Comparison of ENCODE assay signal across 10 mouse cellular contexts in the genomic region with DNA sequence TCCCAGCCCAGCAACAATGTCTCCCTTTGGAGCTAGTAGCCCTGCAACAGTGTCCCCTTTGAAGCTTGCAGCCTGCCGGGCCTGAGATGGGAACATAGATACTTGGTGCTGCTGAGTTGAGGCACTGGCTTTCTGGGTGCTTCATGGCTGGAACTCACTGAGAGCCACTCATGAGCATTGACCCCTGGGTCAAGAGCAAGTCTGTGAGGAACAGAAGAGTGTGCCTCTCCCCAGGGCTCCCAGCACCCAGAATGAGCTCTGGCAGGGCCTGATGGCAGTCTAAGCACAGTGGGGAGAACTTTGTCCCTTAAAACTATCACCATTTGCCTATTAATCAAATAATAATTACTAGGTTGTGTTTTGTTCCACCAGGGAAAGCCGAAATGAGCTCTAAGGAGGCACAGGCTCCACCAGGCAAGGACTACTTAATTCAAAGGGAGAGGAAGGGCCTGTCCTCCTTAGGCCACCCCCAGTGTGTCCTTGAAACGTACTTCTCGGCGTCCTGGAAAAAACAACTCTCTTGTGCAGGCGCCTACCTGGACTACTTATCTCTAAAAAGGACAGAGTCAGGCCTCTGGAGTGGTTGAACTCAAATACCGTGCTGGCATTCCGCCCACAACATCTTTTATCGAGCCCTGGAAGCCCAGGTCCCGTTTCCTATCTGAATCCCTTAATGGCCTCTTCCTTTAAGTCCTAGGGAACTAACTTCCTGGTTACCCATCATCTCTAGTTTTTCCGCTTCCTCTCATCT. TPM values are rescaled to one million over a fixed set of nuclear protein-coding genes. Genes with fewer than 3 reads are reported as not detected.
DNase-seq lines count a peak whose midpoint lies in the region; ATAC-seq and TF ChIP-seq lines count a peak whose summit lies in the region.
"Had no signal": no experiment of that assay in that cellular context is flagged by ENCODE, and none has a peak within 500 bp of the region (broad histone marks: within the 10 kb centered on the region; RNA-seq: fewer than 3 reads in every experiment).

No protein-coding gene starts in this region.

- no peak overlapping the region for H3K9ac ChIP-seq in liver, adult 2 months (ENCODE audit: low read depth, low read length)
- H3K9ac ChIP-seq in liver, embryonic 12.5 days, result no peak overlapping the region
- H3K9ac ChIP-seq in stomach, embryonic 16.5 days (ENCODE audit: low read length), result no peak overlapping the region

- no peaks in the 10 kb centered on the region for H3K27me3 ChIP-seq in liver, adult 2 months (ENCODE audit: control insufficient read depth, insufficient read depth, low read length)
- H3K27me3 ChIP-seq in liver, embryonic 12.5 days (replicated peaks), result no peaks in the 10 kb centered on the region
- no peaks in the 10 kb centered on the region for H3K27me3 ChIP-seq in stomach, embryonic 16.5 days (ENCODE audit: control insufficient read depth, insufficient read depth, low read length)

- no peak overlapping the region for H3K4me2 ChIP-seq in liver, embryonic 12.5 days
- no peak overlapping the region for H3K4me2 ChIP-seq in stomach, embryonic 16.5 days (ENCODE audit: low read depth, low read length)

- no peaks in the 10 kb centered on the region for H3K36me3 ChIP-seq in liver, adult 2 months (ENCODE audit: control insufficient read depth, insufficient read depth, low read length)
- no peaks in the 10 kb centered on the region for H3K36me3 ChIP-seq in liver, embryonic 12.5 days
- no peaks in the 10 kb centered on the region for H3K36me3 ChIP-seq in stomach, embryonic 16.5 days (ENCODE audit: control insufficient read depth, insufficient read depth, low read length)

- ATAC-seq in liver, embryonic 12.5 days, result no peak
- ATAC-seq in stomach, embryonic 16.5 days (ENCODE audit: insufficient read depth, low FRiP score), result peak; percentile 54; the same call in 1 of the 2 replicates
- no peak for ATAC-seq in monocyte, adult 5-6 weeks (replicated peaks; ENCODE audit: insufficient number of reproducible peaks, low FRiP score, low TSS enrichment, poor library complexity, severe bottlenecking)

- peak; percentile 93 for DNase-seq in heart, adult 11 months
- DNase-seq in heart, postnatal 10 days, result no peak
- DNase-seq in liver, adult 2 months (ENCODE audit: extremely low read depth, low read depth, low spot score), result peak; percentile 55
- peak; percentile 75 to 79 for DNase-seq in lung, adult 18-20 months
- DNase-seq in right cerebral cortex, postnatal 36 days (ENCODE audit: low spot score in 2 of 2), result no peak
- DNase-seq: liver had no signal

- TF ChIP-seq POLR2A in liver, adult 2 months (IDR thresholded peaks at IDR 0.05; ENCODE audit: extremely low read depth, insufficient read depth, low read length), result no peak

- H3K4me1 ChIP-seq in liver, adult 2 months (ENCODE audit: control insufficient read depth, insufficient read depth, low read length), result peaks cover 37% of the 10 kb centered on the region
- peaks cover 58% of the 10 kb centered on the region for H3K4me1 ChIP-seq in liver, embryonic 12.5 days
- H3K4me1 ChIP-seq in stomach, embryonic 16.5 days (ENCODE audit: control insufficient read depth, insufficient read depth, low read length), result peaks cover 64% of the 10 kb centered on the region

- peaks cover 24% of the 10 kb centered on the region for H3K79me2 ChIP-seq in liver, adult 2 months (ENCODE audit: control insufficient read depth, insufficient read depth, low read length)

- H3K27ac ChIP-seq in liver, adult 2 months (replicated peaks; ENCODE audit: insufficient read depth, low read depth, low read length), result peak overlapping the region; percentile 68
- H3K27ac ChIP-seq in liver, embryonic 12.5 days, result no peak overlapping the region
- H3K27ac ChIP-seq in stomach, embryonic 16.5 days (ENCODE audit: low read length), result peak overlapping the region; percentile 64

- TF ChIP-seq CTCF in liver, adult 2 months (IDR thresholded peaks at IDR 0.05; ENCODE audit: low read depth, low read length), result no peak

- WGBS in liver, adult 2 months, result 41% methylated on average over 11 of the region's 11 CpGs
- 63% methylated on average over 11 of the region's 11 CpGs for WGBS in liver, embryonic 12.5 days (ENCODE audit: insufficient replicate concordance)
- 58% methylated on average over 11 of the region's 11 CpGs for WGBS in stomach, embryonic 16.5 days

- no peak overlapping the region for H3K4me3 ChIP-seq in liver, adult 2 months (ENCODE audit: insufficient read depth, low read depth, low read length)
- no peak overlapping the region for H3K4me3 ChIP-seq in liver, embryonic 12.5 days
- no peak overlapping the region for H3K4me3 ChIP-seq in stomach, embryonic 16.5 days (replicated peaks; ENCODE audit: low read length)
- H3K4me3 ChIP-seq: erythroblast, embryonic 14.5 days had no signal

- intact Hi-C loops in heart, postnatal 10 days (cut with DNase I), result no loop called here

- no peaks in the 10 kb centered on the region for H3K9me3 ChIP-seq in liver, embryonic 12.5 days (replicated peaks)
- H3K9me3 ChIP-seq in stomach, embryonic 16.5 days (replicated peaks; ENCODE audit: control insufficient read depth, low read length), result no peaks in the 10 kb centered on the region

RNA-seq across cellular contexts. Expression of gene Hpcal1, which starts 52.1 kb away (rescaled TPM):
- 10 to 100 TPM; 22.7 to 31.7 TPM for total RNA-seq in heart, postnatal 10 days (2021)
- 8.5 and 10.5 TPM in 2 replicates for total RNA-seq in liver, adult 2 months (2014; rRNA removed)
- polyA plus RNA-seq in liver, adult 2 months (2012; rRNA removed), result 16.6 and 23.2 TPM in 2 replicates
- 17.6 and 18.6 TPM in 2 replicates for polyA plus RNA-seq in liver, embryonic 12.5 days (2016; fragmentation: Nextera tagmentation; extraction: Ambion mirVana)
- 64.1 and 72.2 TPM in 2 replicates for polyA plus RNA-seq in stomach, embryonic 16.5 days (2015; fragmentation: Nextera tagmentation; extraction: Ambion mirVana)
- 30.2 to 51.8 TPM (median 42.3 TPM) in 3 replicates for total RNA-seq in monocyte, adult 5-6 weeks (2017)

Comparison
In these comparisons a context has a peak if more than half of its experiments do, and no peak if none do; other contexts are left out.
1. DNase-seq: peak in heart, adult 11 months (single experiment), liver, adult 2 months (single experiment) and lung, adult 18-20 months (2 of 2); none in heart, postnatal 10 days (0 of 2) and right cerebral cortex, postnatal 36 days (0 of 2).